Mouse (Mus musculus): ENCODE measurements around the gene Olfr1158. TPM values are rescaled to one million over a fixed set of nuclear protein-coding genes. Genes with fewer than 3 reads are reported as not detected.
"Not testable (repeated sequence)": the region's sequence is repeated elsewhere in the genome, so short reads cannot be mapped to it uniquely, and the experiment has no call there.

The Olfr1158 gene
- polyA plus RNA-seq (2016; fragmentation: Nextera tagmentation; extraction: Ambion mirVana) = not detected in 2 replicates

DNA sequence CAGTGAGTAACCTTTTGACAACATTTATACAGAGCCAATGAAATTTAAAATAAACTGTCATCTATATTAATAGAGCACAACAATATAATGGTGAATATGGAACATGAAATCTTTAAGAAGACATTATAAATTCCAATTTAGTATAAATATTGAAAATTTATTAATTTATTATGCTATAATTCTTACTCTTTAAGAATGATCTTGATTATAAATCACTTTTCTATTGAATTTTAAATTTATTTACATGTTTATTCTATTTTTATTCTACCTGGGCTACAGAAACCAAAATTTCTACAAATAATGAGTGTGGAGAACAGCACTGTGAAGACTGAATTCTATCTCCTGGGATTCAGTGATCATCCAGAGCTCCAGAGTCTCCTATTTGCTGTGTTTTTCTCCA, at the start of gene Olfr1158:
Gene Olfr1158 (plus strand): TSS at position 301 of the 400 bp plus-strand sequence.
- H3K27me3 ChIP-seq (replicated peaks) = no peaks in the 10 kb centered on the region
- no peaks in the 10 kb centered on the region for H3K9me3 ChIP-seq (replicated peaks)
- no peaks in the 10 kb centered on the region for H3K36me3 ChIP-seq
- no peak within 1 kb of the TSS for H3K4me2 ChIP-seq
- no peaks in the 10 kb centered on the region for H3K4me1 ChIP-seq (replicated peaks)
- no peak within 1 kb of the TSS for H3K4me3 ChIP-seq
- no peak within 1 kb of the TSS for H3K9ac ChIP-seq
- no peak for ATAC-seq (ENCODE audit: insufficient number of reproducible peaks, low FRiP score)
- H3K27ac ChIP-seq (ENCODE audit: poor library complexity, severe bottlenecking) = no peak within 1 kb of the TSS

GRCm38 (mm10) chr2:87945037-87945436, 44.9 kb upstream of the Olfr1158 start, which contains the start of gene Olfr1155:
TSS of gene Olfr1155 (minus strand) at chr2:87945137.
- H3K4me2 ChIP-seq = no peak within 1 kb of the TSS
- no peak within 1 kb of the TSS for H3K27ac ChIP-seq (ENCODE audit: poor library complexity, severe bottlenecking)
- no peak for ATAC-seq (ENCODE audit: insufficient number of reproducible peaks, low FRiP score)
- no peaks in the 10 kb centered on the region for H3K27me3 ChIP-seq (replicated peaks)
- H3K4me3 ChIP-seq = no peak within 1 kb of the TSS
- H3K9me3 ChIP-seq (replicated peaks) = no peaks in the 10 kb centered on the region; the same call in 1 of the 2 replicates
- H3K36me3 ChIP-seq = no peaks in the 10 kb centered on the region
- H3K4me1 ChIP-seq (replicated peaks) = no peaks in the 10 kb centered on the region
- no peak within 1 kb of the TSS for H3K9ac ChIP-seq
- WGBS = 85% methylated on average over 1 of the region's 1 CpGs

DNA sequence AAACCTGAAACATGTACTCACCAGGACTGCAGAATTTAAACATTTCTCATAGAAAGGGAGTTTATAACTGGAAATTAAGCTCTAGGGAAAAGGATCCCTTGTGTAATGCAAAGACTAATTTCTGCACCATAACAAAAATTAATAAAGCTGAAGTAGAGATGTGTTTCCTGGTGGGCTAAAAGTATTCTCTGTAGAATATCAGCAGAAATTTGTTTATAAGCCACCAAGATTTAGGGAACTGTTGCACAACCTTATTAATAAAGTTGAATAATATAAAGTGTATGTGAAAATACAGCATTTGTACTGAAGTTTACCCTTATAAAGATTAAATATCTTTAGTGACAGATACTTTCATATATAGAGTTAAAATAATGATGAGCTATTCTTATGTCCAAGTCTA, 36.9 kb upstream of the Olfr1158 start, which contains the start of gene Olfr1156:
Gene Olfr1156 (minus strand): TSS at position 101 of the 400 bp plus-strand sequence.
- H3K9ac ChIP-seq = no peak within 1 kb of the TSS
- no peak within 1 kb of the TSS for H3K27ac ChIP-seq (ENCODE audit: poor library complexity, severe bottlenecking)
- H3K36me3 ChIP-seq = no peaks in the 10 kb centered on the region
- no peak within 1 kb of the TSS for H3K4me3 ChIP-seq
- H3K4me1 ChIP-seq (replicated peaks) = no peaks in the 10 kb centered on the region
- ATAC-seq (ENCODE audit: insufficient number of reproducible peaks, low FRiP score) = no peak
- no peaks in the 10 kb centered on the region for H3K27me3 ChIP-seq (replicated peaks)
- no peak within 1 kb of the TSS for H3K4me2 ChIP-seq
- H3K9me3 ChIP-seq (replicated peaks) = no peaks in the 10 kb centered on the region

- H3K9me3 ChIP-seq (replicated peaks) = 0 out of 2 replicates have a peak, but pooled peaks cover 4% of the 10 kb centered on the region
- no peak within 1 kb of the TSS for H3K4me3 ChIP-seq
- ATAC-seq (ENCODE audit: insufficient number of reproducible peaks, low FRiP score) = no peak
- no peaks in the 10 kb centered on the region for H3K36me3 ChIP-seq
- WGBS = 90% methylated on average over 4 of the region's 4 CpGs
- no peaks in the 10 kb centered on the region for H3K27me3 ChIP-seq (replicated peaks)
- no peak within 1 kb of the TSS for H3K27ac ChIP-seq (ENCODE audit: poor library complexity, severe bottlenecking)
- H3K4me1 ChIP-seq (replicated peaks) = no peaks in the 10 kb centered on the region
- no peak within 1 kb of the TSS for H3K9ac ChIP-seq
- H3K4me2 ChIP-seq = no peak within 1 kb of the TSS
Measured at GRCm38 (mm10) chr2:87968199-87968598, 21.7 kb upstream of the Olfr1158 start, which contains the start of gene Olfr1157. TSS of gene Olfr1157 (minus strand) at chr2:87968299.

DNA sequence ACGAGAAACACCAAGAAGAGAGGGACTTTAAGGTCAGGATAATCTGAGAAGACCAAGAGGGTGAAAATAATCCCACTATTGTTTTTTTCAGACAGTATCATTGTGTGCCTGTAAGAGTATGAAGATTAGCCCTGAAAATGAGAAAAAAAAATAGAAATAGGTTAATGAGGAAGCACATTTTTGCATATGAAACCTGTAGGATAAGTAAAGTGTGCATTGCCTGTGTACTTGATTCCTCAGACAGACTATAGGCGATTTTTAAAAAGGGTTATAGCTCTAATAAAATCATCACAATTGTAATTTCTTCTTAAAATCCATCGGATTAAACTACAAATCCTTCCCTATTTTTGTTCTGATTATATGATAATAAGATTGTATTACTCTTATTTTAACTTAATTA, 15.3 kb upstream of the Olfr1158 start, which contains the start of gene Olfr74:
Gene Olfr74 (minus strand): TSS at position 101 of the 400 bp plus-strand sequence.
- Histone ChIP-seq H3K4me2 (no peak within 1 kb of the TSS), H3K27ac (ENCODE audit: poor library complexity, severe bottlenecking) (no peak within 1 kb of the TSS), H3K4me1 (replicated peaks) (no peaks in the 10 kb centered on the region), H3K36me3 (no peaks in the 10 kb centered on the region), H3K4me3 (no peak within 1 kb of the TSS), H3K9me3 (replicated peaks) (no peaks in the 10 kb centered on the region), H3K9ac (no peak within 1 kb of the TSS), H3K27me3 (replicated peaks) (no peaks in the 10 kb centered on the region)
- no peak for ATAC-seq (ENCODE audit: insufficient number of reproducible peaks, low FRiP score)
- 60% methylated on average over 3 of the region's 3 CpGs for WGBS

DNA sequence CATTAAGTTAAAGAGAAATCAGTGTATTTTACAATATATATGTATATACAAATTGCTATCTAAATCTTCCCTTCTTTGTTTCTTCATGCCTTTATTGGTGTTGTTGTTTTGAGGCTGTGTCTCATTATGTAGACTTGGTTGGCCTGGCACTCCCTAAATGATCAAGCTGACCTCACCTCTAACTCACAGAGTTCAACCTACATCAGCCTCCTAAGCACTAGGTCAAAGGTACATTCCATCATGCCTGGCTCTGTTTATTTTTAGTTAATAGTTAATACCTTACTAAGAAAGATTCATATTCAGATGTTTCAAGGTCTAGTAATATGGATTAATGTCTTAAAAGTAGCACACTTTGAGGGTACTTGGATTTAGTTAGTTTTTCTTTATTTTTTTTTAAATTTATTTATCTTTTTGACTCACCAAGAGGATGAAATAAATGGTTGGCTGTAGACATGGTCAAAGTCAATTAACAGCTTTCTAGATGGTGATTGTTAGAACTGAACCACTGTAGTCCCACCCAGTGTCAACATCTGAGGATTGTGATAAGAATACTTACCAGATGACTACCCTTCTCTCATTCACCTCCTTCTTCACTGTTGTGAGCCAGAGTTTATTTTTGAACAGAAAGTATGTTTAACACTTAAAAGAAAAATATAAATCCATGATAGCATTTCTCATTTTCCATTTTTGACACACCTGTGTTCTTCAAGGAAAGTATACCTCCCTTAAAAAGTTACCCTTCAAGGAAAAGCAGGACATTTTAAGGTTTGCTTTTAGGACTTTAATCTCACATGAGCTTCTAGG, 17.8 kb downstream of the Olfr1158 start, which contains the start of gene Olfr1160:
Gene Olfr1160 (minus strand): TSS at position 754 of the 804 bp plus-strand sequence.
- no peaks in the 10 kb centered on the region for H3K4me1 ChIP-seq (replicated peaks)
- no peak within 1 kb of the TSS for H3K4me2 ChIP-seq
- H3K9ac ChIP-seq = no peak within 1 kb of the TSS
- H3K36me3 ChIP-seq = no peaks in the 10 kb centered on the region
- H3K9me3 ChIP-seq (replicated peaks) = no peaks in the 10 kb centered on the region
- no peaks in the 10 kb centered on the region for H3K27me3 ChIP-seq (replicated peaks)
- no peak for ATAC-seq (ENCODE audit: insufficient number of reproducible peaks, low FRiP score)
- H3K4me3 ChIP-seq = no peak within 1 kb of the TSS
- H3K27ac ChIP-seq (ENCODE audit: poor library complexity, severe bottlenecking) = no peak within 1 kb of the TSS

DNA sequence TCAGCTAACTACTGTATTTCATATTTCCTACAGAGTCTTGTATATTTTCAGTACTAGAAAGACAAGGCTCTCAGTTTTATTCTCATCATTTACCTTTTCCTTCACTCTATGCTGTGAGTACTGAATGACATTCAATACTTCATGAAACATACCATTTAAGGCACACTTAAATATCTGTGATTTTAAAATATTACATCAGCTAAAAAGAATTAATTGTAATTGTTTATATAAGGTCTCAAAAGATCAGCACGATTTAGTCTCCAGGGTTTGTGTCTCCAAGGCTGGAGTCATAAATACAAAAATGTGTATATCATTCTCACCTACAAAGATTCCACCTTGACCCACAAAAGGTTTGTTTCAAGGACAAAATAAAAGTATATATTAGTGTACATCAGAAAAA, 32.6 kb downstream of the Olfr1158 start, which contains the start of gene Olfr1161:
Gene Olfr1161 (plus strand): TSS at position 301 of the 400 bp plus-strand sequence.
- H3K9ac ChIP-seq; ATAC-seq (ENCODE audit: insufficient number of reproducible peaks, low FRiP score); H3K4me1 ChIP-seq (replicated peaks); H3K4me2 ChIP-seq; H3K4me3 ChIP-seq; H3K27me3 ChIP-seq (replicated peaks); H3K36me3 ChIP-seq; H3K9me3 ChIP-seq (replicated peaks); H3K27ac ChIP-seq (ENCODE audit: poor library complexity, severe bottlenecking): not testable (repeated sequence)
- 66% methylated on average over 1 of the region's 1 CpGs for WGBS

- Histone ChIP-seq H3K36me3 (no peaks in the 10 kb centered on the region), H3K4me2 (no peak within 1 kb of the TSS), H3K9ac (no peak within 1 kb of the TSS), H3K9me3 (replicated peaks) (no peaks in the 10 kb centered on the region), H3K4me1 (replicated peaks) (no peaks in the 10 kb centered on the region), H3K27me3 (replicated peaks) (no peaks in the 10 kb centered on the region), H3K27ac (ENCODE audit: poor library complexity, severe bottlenecking) (no peak within 1 kb of the TSS), H3K4me3 (no peak within 1 kb of the TSS)
- no peak for ATAC-seq (ENCODE audit: insufficient number of reproducible peaks, low FRiP score)
Measured at GRCm38 (mm10) chr2:88037599-88037998, 47.7 kb downstream of the Olfr1158 start, which contains the start of gene Olfr73. TSS of gene Olfr73 (minus strand) at chr2:88037699.

Other genes starting within 250 kb of the Olfr1158 start
- gene Olfr1140, start 246.4 kb upstream of the Olfr1158 start, polyA plus RNA-seq (2016; fragmentation: Nextera tagmentation; extraction: Ambion mirVana) = not detected in 2 replicates
- not detected in 2 replicates for gene Olfr1141, start 236.1 kb upstream of the Olfr1158 start, polyA plus RNA-seq (2016; fragmentation: Nextera tagmentation; extraction: Ambion mirVana)
- not detected in 2 replicates for gene Olfr152, start 210.6 kb upstream of the Olfr1158 start, polyA plus RNA-seq (2016; fragmentation: Nextera tagmentation; extraction: Ambion mirVana)
- gene Olfr1143, start 189.5 kb upstream of the Olfr1158 start, polyA plus RNA-seq (2016; fragmentation: Nextera tagmentation; extraction: Ambion mirVana) = not detected in 2 replicates
- not detected in 2 replicates for gene Olfr1145, start 180.3 kb upstream of the Olfr1158 start, polyA plus RNA-seq (2016; fragmentation: Nextera tagmentation; extraction: Ambion mirVana)
- not detected in 2 replicates for gene Olfr1148, start 159.6 kb upstream of the Olfr1158 start, polyA plus RNA-seq (2016; fragmentation: Nextera tagmentation; extraction: Ambion mirVana)
- not detected in 2 replicates for gene Olfr1150-ps1, start 146.1 kb upstream of the Olfr1158 start, polyA plus RNA-seq (2016; fragmentation: Nextera tagmentation; extraction: Ambion mirVana)
- gene Olfr1151, start 134.3 kb upstream of the Olfr1158 start, polyA plus RNA-seq (2016; fragmentation: Nextera tagmentation; extraction: Ambion mirVana) = not detected in 2 replicates
- not detected in 2 replicates for gene Olfr1152, start 123.6 kb upstream of the Olfr1158 start, polyA plus RNA-seq (2016; fragmentation: Nextera tagmentation; extraction: Ambion mirVana)
- gene Olfr1153, start 95.2 kb upstream of the Olfr1158 start, polyA plus RNA-seq (2016; fragmentation: Nextera tagmentation; extraction: Ambion mirVana) = not detected in 2 replicates
- gene Olfr1154, start 84.9 kb upstream of the Olfr1158 start, polyA plus RNA-seq (2016; fragmentation: Nextera tagmentation; extraction: Ambion mirVana) = not detected in 2 replicates
- not detected in 2 replicates for gene Olfr1155, start 45.0 kb upstream of the Olfr1158 start, polyA plus RNA-seq (2016; fragmentation: Nextera tagmentation; extraction: Ambion mirVana)
- gene Olfr1156, start 37.0 kb upstream of the Olfr1158 start, polyA plus RNA-seq (2016; fragmentation: Nextera tagmentation; extraction: Ambion mirVana) = not detected in 2 replicates
- gene Olfr1157, start 21.8 kb upstream of the Olfr1158 start, polyA plus RNA-seq (2016; fragmentation: Nextera tagmentation; extraction: Ambion mirVana) = not detected in 2 replicates
- not detected in 2 replicates for gene Olfr74, start 15.4 kb upstream of the Olfr1158 start, polyA plus RNA-seq (2016; fragmentation: Nextera tagmentation; extraction: Ambion mirVana)
- not detected in 2 replicates for gene Olfr1160, start 18.2 kb downstream of the Olfr1158 start, polyA plus RNA-seq (2016; fragmentation: Nextera tagmentation; extraction: Ambion mirVana)
- gene Olfr1161, start 32.7 kb downstream of the Olfr1158 start, polyA plus RNA-seq (2016; fragmentation: Nextera tagmentation; extraction: Ambion mirVana) = not detected in 2 replicates
- gene Olfr73, start 47.6 kb downstream of the Olfr1158 start, polyA plus RNA-seq (2016; fragmentation: Nextera tagmentation; extraction: Ambion mirVana) = not detected in 2 replicates
- gene Olfr1162, start 61.0 kb downstream of the Olfr1158 start, polyA plus RNA-seq (2016; fragmentation: Nextera tagmentation; extraction: Ambion mirVana) = not detected in 2 replicates
- not detected in 2 replicates for gene Olfr1163, start 81.7 kb downstream of the Olfr1158 start, polyA plus RNA-seq (2016; fragmentation: Nextera tagmentation; extraction: Ambion mirVana)
- gene Olfr1164, start 103.9 kb downstream of the Olfr1158 start, polyA plus RNA-seq (2016; fragmentation: Nextera tagmentation; extraction: Ambion mirVana) = not detected in 2 replicates
- gene Olfr1166, start 138.2 kb downstream of the Olfr1158 start, polyA plus RNA-seq (2016; fragmentation: Nextera tagmentation; extraction: Ambion mirVana) = not detected in 2 replicates
- gene Olfr1167, start 165.1 kb downstream of the Olfr1158 start, polyA plus RNA-seq (2016; fragmentation: Nextera tagmentation; extraction: Ambion mirVana) = not detected in 2 replicates
- not detected in 2 replicates for gene Olfr1168, start 191.8 kb downstream of the Olfr1158 start, polyA plus RNA-seq (2016; fragmentation: Nextera tagmentation; extraction: Ambion mirVana)
- not detected in 2 replicates for gene Olfr1170, start 238.2 kb downstream of the Olfr1158 start, polyA plus RNA-seq (2016; fragmentation: Nextera tagmentation; extraction: Ambion mirVana)

Data from heart, embryonic 12.5 days (tissue).